Mouse (Mus musculus) midbrain, embryonic 14.5 days (tissue): ENCODE measurements around the gene Gm12248. TPM values are rescaled to one million over a fixed set of nuclear protein-coding genes. Genes with fewer than 3 reads are reported as not detected.
"Not testable (repeated sequence)": the region's sequence is repeated elsewhere in the genome, so short reads cannot be mapped to it uniquely, and the experiment has no call there.

Source experiments
- ATAC-seq: fragments of 200-750 bp; cut with Nextera tagmentation; 2 replicates; pipeline ENCODE4 v1.8.0; 2017; ENCODE audit warnings: moderate number of reproducible peaks, moderate library complexity; ENCODE audit not compliant: low FRiP score, low TSS enrichment
- DNase-seq: peaks from one replicate; pipeline ENCODE4 v3.0.0-alpha.2; 2015
- H3K27ac ChIP-seq: fragments of 300-500 bp; sonication (generic); replicated peaks from 2 replicates; pipeline ENCODE4 v1.5.1; 2014; ENCODE audit warnings: mild to moderate bottlenecking, low read depth, low read length, moderate library complexity
- H3K27me3 ChIP-seq: fragments of 300-500 bp; sonication (generic); 2 replicates; pipeline ENCODE4 v1.6.1; 2014; ENCODE audit warnings: low read length, control low read depth, mixed read lengths; ENCODE audit not compliant: control insufficient read depth, insufficient read depth
- H3K36me3 ChIP-seq: fragments of 300-500 bp; sonication (generic); 2 replicates; pipeline ENCODE4 v1.6.1; 2014; ENCODE audit warnings: low read length, control low read depth; ENCODE audit not compliant: control insufficient read depth, insufficient read depth
- H3K4me1 ChIP-seq: fragments of 300-500 bp; sonication (generic); 2 replicates; pipeline ENCODE4 v1.6.1; 2014; ENCODE audit warnings: mild to moderate bottlenecking, antibody characterized with exemption, low read length, control low read depth; ENCODE audit not compliant: control insufficient read depth, insufficient read depth
- H3K4me2 ChIP-seq: fragments of 300-500 bp; sonication (generic); 2 replicates; pipeline ENCODE4 v1.6.1; 2014; ENCODE audit warnings: mild to moderate bottlenecking, low read length, moderate library complexity
- H3K4me3 ChIP-seq: fragments of 300-500 bp; sonication (generic); replicated peaks from 2 replicates; pipeline ENCODE4 v1.5.1; 2014; ENCODE audit warnings: low read depth, low read length
- H3K9ac ChIP-seq: fragments of 300-500 bp; sonication (generic); replicated peaks from 2 replicates; pipeline ENCODE4 v1.6.1; 2014; ENCODE audit warnings: mild to moderate bottlenecking, low read length, moderate library complexity
- H3K9me3 ChIP-seq: fragments of 300-500 bp; sonication (generic); 2 replicates; pipeline ENCODE4 v1.6.1; 2016; ENCODE audit warnings: low read length, control low read depth, mixed read lengths; ENCODE audit not compliant: control insufficient read depth
- WGBS: fragments of 180-500 bp; shearing (Covaris S2); extraction: QIAGEN DNeasy Blood & Tissue Kit; methylation state at CpG from one replicate; pipeline ENCODE4 v1.1.7; 2014; 5-methylcytosine and 5-hydroxymethylcytosine counted together
- polyA plus RNA-seq: library from polyadenylated mRNA; unstranded; fragments of >200 nt; fragmentation: Nextera tagmentation; extraction: Ambion mirVana; gene quantifications from 2 replicates; pipeline ENCODE4 v1.2.1, GENCODE M21; 2014

The Gm12248 gene
- polyA plus RNA-seq, 1 experiment from 2014 or later, result not detected

DNA sequence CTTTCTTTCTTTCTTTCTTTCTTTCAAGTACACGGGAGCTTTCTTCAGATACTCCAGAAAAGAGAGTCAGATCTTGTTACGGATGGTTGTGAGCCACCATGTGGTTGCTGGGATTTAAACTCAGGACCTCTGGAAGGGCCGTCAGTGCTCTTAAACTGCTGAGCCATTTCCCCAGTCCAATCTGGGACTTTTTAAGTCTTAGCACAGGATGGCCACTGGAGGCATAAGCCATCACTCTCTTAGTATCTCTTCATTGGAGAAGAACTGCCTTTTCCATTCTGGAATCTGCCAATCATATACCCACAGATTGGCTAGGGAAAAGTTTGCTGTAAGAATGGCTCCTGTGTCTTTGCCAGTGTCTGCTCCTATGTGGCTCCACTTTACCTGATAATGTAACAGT, 14.1 kb upstream of the Gm12248 start:
- Histone ChIP-seq H3K9ac (no peak overlapping the region), H3K9me3 (no peaks in the 10 kb centered on the region), H3K27me3 (no peaks in the 10 kb centered on the region), H3K4me2 (no peak overlapping the region), H3K36me3 (peaks cover 23% of the 10 kb centered on the region), H3K4me3 (no peak overlapping the region), H3K4me1 (peaks cover 13% of the 10 kb centered on the region), H3K27ac (no peak overlapping the region)
- ATAC-seq (no peak), DNase-seq (no peak)
- 44% methylated on average over 3 of the region's 3 CpGs for WGBS

DNA sequence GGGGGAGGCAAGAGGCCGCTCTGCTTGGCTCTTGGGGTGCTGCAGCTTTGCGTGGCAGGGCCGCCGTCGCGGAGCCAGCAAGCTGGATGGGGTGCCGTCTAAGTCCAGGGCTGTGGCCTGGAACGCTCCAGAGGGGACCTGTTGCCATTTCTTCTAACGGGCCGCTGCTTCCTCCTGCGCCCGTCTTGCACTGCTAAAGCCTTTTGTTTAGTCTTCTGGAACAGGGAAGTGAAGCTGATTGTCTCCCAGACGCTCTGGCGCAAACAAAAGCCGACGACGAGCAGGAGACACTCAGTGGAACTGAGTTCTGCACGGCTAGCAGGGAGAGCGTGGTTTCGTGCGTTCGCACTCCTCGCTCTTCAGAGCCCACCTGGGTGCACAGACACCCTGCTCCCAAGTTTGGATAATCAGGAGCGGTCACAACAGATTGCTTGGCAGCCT, 11.4 kb upstream of the Gm12248 start:
- DNase-seq, result peak; percentile 64
- WGBS, result 0% methylated on average over 24 of the region's 24 CpGs

DNA sequence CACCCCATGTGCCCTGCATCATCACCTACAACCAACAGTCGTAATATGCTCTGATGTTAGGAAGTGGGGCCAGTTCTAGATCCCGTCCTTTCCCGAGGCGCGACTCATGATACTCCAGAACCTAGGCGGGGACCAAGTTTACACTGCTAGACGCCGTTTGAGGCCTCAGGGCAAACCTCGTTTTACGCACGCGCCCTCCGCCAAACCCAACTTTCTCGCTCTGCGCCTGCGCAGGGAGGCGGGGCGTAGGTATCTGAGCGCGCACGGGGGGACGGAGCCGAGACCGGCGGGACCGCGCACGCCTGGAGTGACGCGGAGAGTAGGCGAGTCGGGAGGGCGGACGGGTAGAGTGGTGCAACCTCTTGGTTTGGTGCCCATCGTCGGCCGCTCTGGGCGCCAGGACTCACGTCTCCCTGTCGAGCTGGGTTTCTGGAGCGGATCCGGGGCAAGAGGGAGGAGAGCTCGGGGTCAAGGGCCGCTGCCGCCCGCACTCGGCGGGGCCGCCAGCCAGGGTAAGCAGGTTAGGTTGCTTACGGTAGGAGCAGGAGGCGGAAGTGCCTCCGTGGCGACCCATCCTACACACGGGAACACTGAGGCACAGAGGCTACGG, 10.9 kb upstream of the Gm12248 start, which contains the start of gene Cnot8:
TSS of gene Cnot8 (plus strand) at position 457 of the 610 bp plus-strand sequence.
- Histone ChIP-seq H3K9ac (peak within 1 kb of the TSS; percentile 88), H3K4me3 (peak within 1 kb of the TSS; percentile 94), H3K36me3 (no peaks in the 10 kb centered on the region), H3K9me3 (no peaks in the 10 kb centered on the region), H3K27ac (peak within 1 kb of the TSS; percentile 87), H3K4me2 (peak within 1 kb of the TSS; percentile 77), H3K4me1 (peaks cover 13% of the 10 kb centered on the region), H3K27me3 (no peaks in the 10 kb centered on the region)
- ATAC-seq (peak; percentile 96), DNase-seq (peak; percentile 100)
- under 1% methylated on average over 53 of the region's 55 CpGs for WGBS

More for the DNA sequence above, 11.4 kb upstream of the Gm12248 start:
- H3K9me3 ChIP-seq, result no peaks in the 10 kb centered on the region
- H3K27me3 ChIP-seq, result no peaks in the 10 kb centered on the region
- peak overlapping the region; percentile 77 for H3K4me2 ChIP-seq
- peak overlapping the region; percentile 87 for H3K27ac ChIP-seq
- no peaks in the 10 kb centered on the region for H3K36me3 ChIP-seq
- H3K9ac ChIP-seq, result peak overlapping the region; percentile 88
- peaks cover 13% of the 10 kb centered on the region for H3K4me1 ChIP-seq
- no peak; the same call in 1 of the 2 replicates for ATAC-seq
- H3K4me3 ChIP-seq, result peak overlapping the region; percentile 94

DNA sequence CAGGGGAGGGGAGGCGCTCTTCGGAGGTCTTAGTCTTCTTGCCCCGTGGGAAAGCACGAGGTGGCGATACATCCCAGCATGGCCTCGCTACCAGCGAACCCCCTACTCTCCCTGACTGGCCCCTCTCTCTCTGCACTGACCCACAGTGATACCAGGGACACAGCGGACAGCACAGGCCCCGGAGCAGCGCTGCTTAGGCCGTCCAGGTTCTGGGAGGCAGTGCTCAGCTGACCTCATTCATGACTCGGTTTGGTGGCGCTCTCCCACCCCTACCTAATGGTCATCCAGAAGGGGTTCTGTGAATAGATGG, 10.4 kb upstream of the Gm12248 start:
- DNase-seq (no peak), ATAC-seq (peak; percentile 49)
- WGBS, result 53% methylated on average over 13 of the region's 13 CpGs

DNA sequence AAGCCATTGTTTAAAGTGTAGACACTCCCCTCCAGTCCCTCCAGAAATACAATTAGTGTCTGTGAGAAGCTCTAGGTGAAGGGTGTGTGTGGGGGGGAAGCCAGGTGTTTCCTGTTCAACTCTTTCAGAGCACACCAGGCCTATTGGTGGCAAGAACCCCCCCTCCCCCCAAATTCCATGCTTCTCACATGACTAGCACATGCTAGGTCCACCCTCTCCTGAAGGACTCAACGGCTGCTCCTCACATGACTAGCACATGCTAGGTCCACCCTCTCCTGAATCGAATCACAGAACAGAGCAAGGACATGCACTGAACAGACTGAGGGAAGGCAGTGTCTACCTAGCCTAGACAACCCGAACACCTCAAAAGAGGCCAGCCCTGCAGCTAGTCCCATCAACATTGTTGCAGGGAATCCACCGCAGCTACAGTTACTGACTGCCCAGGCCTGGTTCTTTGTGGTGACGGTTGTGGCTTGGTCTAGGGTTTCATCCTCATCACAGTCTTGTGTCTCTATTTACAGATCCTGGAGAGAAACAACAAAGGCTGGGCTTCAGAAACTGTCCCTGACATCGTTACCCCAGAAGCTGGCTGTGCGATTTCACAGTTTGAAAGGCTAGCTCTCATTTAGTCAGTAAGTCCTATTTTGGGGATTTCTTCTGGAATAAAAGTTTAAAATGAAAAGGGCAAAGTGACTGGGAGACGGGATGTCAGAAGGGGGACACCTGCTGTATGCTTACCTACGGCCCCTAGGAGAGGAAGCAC, 9.8 kb upstream of the Gm12248 start:
- H3K9me3 ChIP-seq, result no peaks in the 10 kb centered on the region
- H3K4me3 ChIP-seq, result no peak overlapping the region
- H3K4me1 ChIP-seq, result peaks cover 13% of the 10 kb centered on the region
- DNase-seq (no peak), ATAC-seq (no peak)
- peak overlapping the region; percentile 77 for H3K4me2 ChIP-seq
- no peaks in the 10 kb centered on the region for H3K36me3 ChIP-seq
- no peak overlapping the region for H3K9ac ChIP-seq
- H3K27ac ChIP-seq, result no peak overlapping the region
- H3K27me3 ChIP-seq, result no peaks in the 10 kb centered on the region
- WGBS, result 86% methylated on average over 9 of the region's 9 CpGs

More for the DNA sequence above, 10.4 kb upstream of the Gm12248 start:
- H3K36me3 ChIP-seq, result no peaks in the 10 kb centered on the region
- no peaks in the 10 kb centered on the region for H3K9me3 ChIP-seq
- H3K9ac ChIP-seq, result peak overlapping the region; percentile 56
- peak overlapping the region; percentile 77 for H3K27ac ChIP-seq
- peaks cover 13% of the 10 kb centered on the region for H3K4me1 ChIP-seq
- peak overlapping the region; percentile 77 for H3K4me2 ChIP-seq
- H3K4me3 ChIP-seq, result peak overlapping the region; percentile 94
- H3K27me3 ChIP-seq, result no peaks in the 10 kb centered on the region

DNA sequence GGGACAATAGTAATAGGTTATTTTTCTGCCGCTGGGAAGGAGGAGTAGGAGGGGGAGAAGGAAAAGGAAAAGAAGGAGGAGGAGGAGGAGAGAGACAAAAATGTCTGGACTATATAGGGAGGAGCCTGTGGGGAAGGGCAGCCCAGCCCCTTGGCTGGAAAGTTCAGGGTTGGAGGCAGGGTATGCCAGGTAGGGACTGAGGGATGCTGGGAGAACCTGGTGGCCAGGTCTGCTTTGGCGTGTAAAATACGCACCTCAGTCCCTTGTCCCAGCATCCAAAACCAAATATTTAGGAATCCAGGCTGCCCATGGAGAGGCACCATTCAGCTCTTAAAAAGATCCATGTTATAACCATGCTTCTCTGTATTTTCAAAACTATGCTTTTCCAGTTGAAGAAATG, 9.2 kb upstream of the Gm12248 start:
- Histone ChIP-seq H3K9ac (no peak overlapping the region), H3K4me3 (no peak overlapping the region), H3K27ac (no peak overlapping the region), H3K27me3 (no peaks in the 10 kb centered on the region), H3K4me1 (peaks cover 13% of the 10 kb centered on the region), H3K9me3 (no peaks in the 10 kb centered on the region), H3K4me2 (no peak overlapping the region), H3K36me3 (no peaks in the 10 kb centered on the region)
- 83% methylated on average over 3 of the region's 3 CpGs for WGBS
- no peak for DNase-seq
- ATAC-seq, result no peak

DNA sequence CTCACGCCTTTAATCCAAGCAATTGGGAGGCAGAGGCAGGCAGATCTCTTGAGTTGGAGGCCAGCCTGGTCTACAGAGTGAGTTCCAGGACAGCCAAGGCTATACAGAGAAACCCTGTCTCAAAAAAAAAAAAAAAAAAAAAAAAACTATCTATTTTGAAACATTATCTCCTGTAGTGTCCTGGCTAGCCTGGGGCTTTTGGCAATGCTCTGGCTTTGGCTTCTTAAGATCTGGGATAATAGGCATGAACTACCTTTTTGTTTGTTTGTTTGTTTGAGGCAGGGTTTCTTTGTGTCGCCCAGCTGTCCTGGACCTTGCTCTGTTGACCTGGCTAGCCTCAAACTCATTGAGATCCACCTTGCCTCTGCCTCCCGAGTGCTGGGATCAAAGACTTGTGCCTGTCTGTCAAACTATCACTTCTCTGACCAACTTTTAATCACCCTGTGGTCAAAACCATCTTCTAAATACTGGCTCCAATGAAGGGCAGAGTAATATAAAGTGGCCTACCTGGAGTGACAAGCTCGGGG, 8.3 kb upstream of the Gm12248 start:
- Histone ChIP-seq H3K36me3 (no peaks in the 10 kb centered on the region), H3K4me1 (peaks cover 13% of the 10 kb centered on the region), H3K9me3 (no peaks in the 10 kb centered on the region), H3K27me3 (no peaks in the 10 kb centered on the region), H3K9ac (no peak overlapping the region), H3K27ac (no peak overlapping the region), H3K4me2 (no peak overlapping the region), H3K4me3 (no peak overlapping the region)
- no peak for ATAC-seq
- no peak for DNase-seq
- WGBS, result 90% methylated on average over 4 of the region's 4 CpGs

DNA sequence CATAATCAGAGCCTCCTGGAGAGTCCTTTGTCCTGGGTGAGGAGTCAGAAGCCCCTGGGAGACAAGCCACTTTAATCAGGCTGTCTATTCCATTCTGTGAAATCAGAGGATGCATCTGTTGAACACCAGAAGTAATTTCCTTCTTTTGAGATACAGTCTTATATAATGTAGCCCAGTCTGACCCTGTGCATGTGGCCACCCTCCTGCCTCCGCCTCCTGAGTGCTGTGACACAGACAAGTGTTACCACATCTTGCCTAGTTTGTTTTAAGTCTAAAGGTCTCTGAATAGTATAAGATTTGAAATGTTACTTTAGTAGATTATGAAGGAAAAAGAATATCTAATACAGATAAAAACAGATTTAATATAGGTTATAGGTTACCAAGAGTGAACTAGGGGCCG, 7.1 kb upstream of the Gm12248 start:
- Histone ChIP-seq H3K4me1 (peaks cover 8% of the 10 kb centered on the region), H3K4me3 (no peak overlapping the region), H3K9me3 (no peaks in the 10 kb centered on the region), H3K9ac (no peak overlapping the region), H3K36me3 (no peaks in the 10 kb centered on the region), H3K27me3 (no peaks in the 10 kb centered on the region), H3K27ac (no peak overlapping the region), H3K4me2 (no peak overlapping the region)
- 93% methylated on average over 2 of the region's 2 CpGs for WGBS
- no peak for ATAC-seq
- no peak for DNase-seq

DNA sequence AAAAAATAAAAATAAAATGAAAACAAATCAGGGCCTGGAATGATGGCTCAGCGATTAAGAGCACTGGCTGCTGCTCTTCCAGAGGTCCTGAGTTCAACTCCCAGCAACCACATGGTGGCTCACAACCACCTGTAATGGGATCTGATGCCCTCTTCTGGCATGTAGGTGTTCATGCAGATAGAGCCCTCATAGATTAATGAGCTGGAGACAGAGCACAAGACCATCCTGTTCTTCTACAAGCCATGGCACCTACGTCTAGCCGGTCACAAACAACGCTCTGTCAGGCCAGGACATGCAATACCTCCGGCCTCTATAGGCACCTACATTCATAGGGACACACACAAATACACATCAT, 5.4 kb upstream of the Gm12248 start:
- not testable (repeated sequence) for H3K27me3 ChIP-seq, H3K9ac ChIP-seq, ATAC-seq, H3K27ac ChIP-seq, H3K36me3 ChIP-seq, H3K4me2 ChIP-seq, H3K4me3 ChIP-seq, H3K9me3 ChIP-seq, DNase-seq, H3K4me1 ChIP-seq
- WGBS, result 61% methylated on average over 5 of the region's 5 CpGs
